Mouse (Mus musculus) forebrain, embryonic 14.5 days (tissue): ENCODE measurements around the gene Zfp697. TPM values are rescaled to one million over a fixed set of nuclear protein-coding genes. Genes with fewer than 3 reads are reported as not detected.
"Not testable (repeated sequence)": the region's sequence is repeated elsewhere in the genome, so short reads cannot be mapped to it uniquely, and the experiment has no call there.

Source experiments
- ATAC-seq: fragments of 200-750 bp; cut with Nextera tagmentation; 2 replicates; pipeline ENCODE4 v1.8.0; 2017; ENCODE audit warnings: mild to moderate bottlenecking, moderate library complexity
- DNase-seq: peaks from one replicate; pipeline ENCODE4 v3.0.0-alpha.2; 2015; ENCODE audit warnings: low spot score
- H3K27ac ChIP-seq: fragments of 300-500 bp; sonication (generic); 2 replicates; pipeline ENCODE4 v1.5.1; 2014; ENCODE audit warnings: low read depth, mild to moderate bottlenecking, control low read depth, low read length, moderate library complexity
- H3K27me3 ChIP-seq: fragments of 300-500 bp; sonication (generic); replicated peaks from 2 replicates; pipeline ENCODE4 v1.6.1; 2014; ENCODE audit warnings: low read length, control low read depth, mixed read lengths; ENCODE audit not compliant: control insufficient read depth, insufficient read depth
- H3K36me3 ChIP-seq: fragments of 300-500 bp; sonication (generic); 2 replicates; pipeline ENCODE4 v1.6.1; 2014; ENCODE audit warnings: low read length, control low read depth; ENCODE audit not compliant: control insufficient read depth, insufficient read depth
- H3K4me1 ChIP-seq: fragments of 300-500 bp; sonication (generic); 2 replicates; pipeline ENCODE4 v1.6.1; 2014; ENCODE audit warnings: antibody characterized with exemption, low read length, control low read depth; ENCODE audit not compliant: control insufficient read depth, insufficient read depth
- H3K4me2 ChIP-seq: fragments of 300-500 bp; sonication (generic); 2 replicates; pipeline ENCODE4 v1.6.1; 2014; ENCODE audit warnings: mild to moderate bottlenecking, control low read depth, low read length
- H3K4me3 ChIP-seq: fragments of 300-500 bp; sonication (generic); 2 replicates; pipeline ENCODE4 v1.5.1; 2014; ENCODE audit warnings: low read depth, low read length, control low read depth
- H3K9ac ChIP-seq: fragments of 300-500 bp; sonication (generic); 2 replicates; pipeline ENCODE4 v1.6.1; 2014; ENCODE audit warnings: mild to moderate bottlenecking, low read length, control low read depth, moderate library complexity
- H3K9me3 ChIP-seq: fragments of 300-500 bp; sonication (generic); replicated peaks from 2 replicates; pipeline ENCODE4 v1.6.1; 2016; ENCODE audit warnings: low read length, control low read depth, mixed read lengths; ENCODE audit not compliant: control insufficient read depth
- WGBS: fragments of 180-500 bp; shearing (Covaris S2); extraction: QIAGEN DNeasy Blood & Tissue Kit; methylation state at CpG from one replicate; pipeline ENCODE4 v1.1.7; 2014; 5-methylcytosine and 5-hydroxymethylcytosine counted together
- polyA plus RNA-seq: library from polyadenylated mRNA; unstranded; fragments of >200 nt; fragmentation: Nextera tagmentation; extraction: Ambion mirVana; gene quantifications from 2 replicates; pipeline ENCODE4 v1.2.1, GENCODE M21; 2014

The Zfp697 gene
- polyA plus RNA-seq, 1 experiment from 2014 or later: 16.0 TPM

DNA sequence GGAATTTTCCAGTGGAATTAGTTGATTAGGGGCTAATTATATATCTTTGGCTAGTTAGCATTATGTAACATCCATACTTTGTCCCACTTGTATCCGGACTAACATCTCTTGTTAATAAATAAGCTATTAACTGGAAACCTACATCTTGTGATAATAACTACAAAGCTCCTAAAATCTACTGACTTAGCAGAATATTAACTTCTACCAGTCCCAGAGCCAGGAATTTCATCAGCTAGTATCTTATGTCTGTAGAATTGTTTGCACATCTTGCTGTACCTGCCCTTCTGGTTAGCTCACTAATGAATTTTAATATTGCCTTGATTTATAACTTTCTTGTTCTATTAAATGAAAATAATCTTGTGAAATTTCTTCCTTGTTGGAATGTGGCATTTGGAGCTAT is 252.9 kb downstream of the Zfp697 start:
- Histone ChIP-seq H3K9me3 (no peaks in the 10 kb centered on the region), H3K4me1 (no peaks in the 10 kb centered on the region), H3K9ac (no peak overlapping the region), H3K27ac (no peak overlapping the region), H3K27me3 (no peaks in the 10 kb centered on the region), H3K4me2 (no peak overlapping the region), H3K4me3 (no peak overlapping the region), H3K36me3 (no peaks in the 10 kb centered on the region)
- ATAC-seq (no peak), DNase-seq (no peak)
- whole genome bisulfite sequencing: 90% methylated on average over 1 of the region's 1 CpGs

DNA sequence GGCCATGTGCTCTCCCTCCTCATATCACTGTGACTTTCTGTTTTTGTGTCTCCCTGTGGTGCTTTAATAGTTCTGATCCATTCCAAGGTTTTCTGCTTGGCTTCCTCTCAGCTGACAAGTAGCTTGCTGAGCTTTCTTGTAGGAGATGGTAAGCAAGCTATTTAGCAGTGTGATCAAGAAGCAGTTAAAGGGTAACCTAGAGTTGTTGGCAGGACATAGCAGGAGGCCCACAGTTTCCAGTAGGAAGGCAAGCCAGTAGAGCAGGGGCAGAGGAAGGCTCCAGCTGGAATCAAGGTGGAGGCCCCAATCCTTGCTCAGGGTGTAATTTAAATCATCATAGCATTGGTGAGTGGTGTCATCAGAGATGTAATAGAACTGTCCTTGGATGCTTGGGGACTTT is 298.5 kb downstream of the Zfp697 start:
- H3K36me3 ChIP-seq: no peaks in the 10 kb centered on the region
- no peak overlapping the region for H3K4me2 ChIP-seq
- H3K4me1 ChIP-seq: no peaks in the 10 kb centered on the region
- H3K9ac ChIP-seq: no peak overlapping the region
- H3K9me3 ChIP-seq: no peaks in the 10 kb centered on the region
- no peak overlapping the region for H3K4me3 ChIP-seq
- no peak overlapping the region for H3K27ac ChIP-seq
- DNase-seq (no peak), ATAC-seq (no peak)
- H3K27me3 ChIP-seq: no peaks in the 10 kb centered on the region

DNA sequence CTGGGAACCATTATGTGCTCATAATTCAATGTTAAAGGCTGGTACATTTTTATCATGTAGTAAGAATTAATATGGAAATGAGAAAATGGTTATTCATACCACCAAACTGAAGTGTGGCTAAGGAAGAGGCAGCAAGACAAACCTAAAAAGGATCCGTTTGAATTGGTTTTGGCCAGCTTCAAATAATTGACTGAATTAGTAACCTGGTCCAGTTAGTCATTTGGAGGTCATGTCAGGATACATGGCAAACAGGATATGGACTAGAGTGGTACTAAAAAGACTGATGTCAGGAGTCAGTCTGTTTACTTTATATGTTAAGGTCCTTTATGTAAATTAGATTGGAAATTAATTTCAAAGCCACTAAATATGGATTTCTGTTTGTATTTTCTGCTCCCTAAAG is 300.1 kb downstream of the Zfp697 start:
- no peak overlapping the region for H3K4me3 ChIP-seq
- H3K36me3 ChIP-seq: no peaks in the 10 kb centered on the region
- no peak overlapping the region for H3K4me2 ChIP-seq
- no peaks in the 10 kb centered on the region for H3K27me3 ChIP-seq
- H3K9me3 ChIP-seq: no peaks in the 10 kb centered on the region
- 80% methylated on average over 1 of the region's 1 CpGs for WGBS
- no peaks in the 10 kb centered on the region for H3K4me1 ChIP-seq
- ATAC-seq (no peak), DNase-seq (no peak)
- no peak overlapping the region for H3K27ac ChIP-seq
- H3K9ac ChIP-seq: no peak overlapping the region

DNA sequence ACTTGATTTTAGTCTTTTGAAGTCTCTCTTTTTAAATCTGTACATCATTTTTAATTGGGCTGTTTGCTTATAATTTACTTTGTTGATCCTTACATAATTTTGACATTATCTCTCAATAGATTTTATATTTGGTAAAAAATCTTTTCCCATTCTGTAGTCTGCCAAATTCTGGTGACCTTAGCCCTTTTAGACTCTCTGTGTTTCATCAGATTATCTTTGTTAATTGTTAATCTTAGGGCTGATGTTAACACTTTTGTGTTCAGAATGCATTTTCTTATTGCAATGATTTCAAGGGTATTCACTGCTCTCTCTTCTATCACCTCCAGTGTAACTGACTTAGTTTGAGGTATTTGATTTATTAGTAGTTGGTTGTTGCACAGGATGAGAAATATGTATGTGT is 338.5 kb downstream of the Zfp697 start:
- Histone ChIP-seq H3K36me3 (no peaks in the 10 kb centered on the region), H3K27ac (no peak overlapping the region), H3K27me3 (no peaks in the 10 kb centered on the region), H3K4me3 (no peak overlapping the region), H3K4me1 (no peaks in the 10 kb centered on the region), H3K9me3 (no peaks in the 10 kb centered on the region), H3K9ac (no peak overlapping the region), H3K4me2 (no peak overlapping the region)
- DNase-seq (no peak), ATAC-seq (no peak)

DNA sequence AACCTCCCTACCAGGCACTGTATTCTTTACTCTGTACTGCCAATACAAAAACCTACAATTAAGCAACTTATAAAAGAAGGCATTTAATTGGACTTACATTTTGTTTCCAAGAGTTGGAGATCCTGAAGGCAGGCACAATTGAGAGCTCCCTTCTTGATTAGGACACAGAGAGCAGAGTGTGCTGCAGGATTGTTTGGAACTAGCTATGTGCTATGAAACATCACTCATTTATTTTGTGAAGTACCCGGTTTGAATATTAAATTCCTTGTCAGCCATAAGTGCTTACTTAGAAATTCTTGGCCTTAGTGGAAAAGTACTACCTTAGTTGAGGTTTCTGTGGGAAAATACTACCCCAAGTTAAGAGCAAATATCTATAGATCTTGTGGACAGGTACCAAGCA is 342.1 kb downstream of the Zfp697 start, which contains the start of gene Hsd3b2:
Gene Hsd3b2, minus strand, starts transcription at position 168 of the 400 bp plus-strand sequence.
- Histone ChIP-seq H3K4me3 (no peak within 1 kb of the TSS), H3K4me1 (no peaks in the 10 kb centered on the region)
- WGBS: 75% methylated on average over 1 of the region's 1 CpGs

DNA sequence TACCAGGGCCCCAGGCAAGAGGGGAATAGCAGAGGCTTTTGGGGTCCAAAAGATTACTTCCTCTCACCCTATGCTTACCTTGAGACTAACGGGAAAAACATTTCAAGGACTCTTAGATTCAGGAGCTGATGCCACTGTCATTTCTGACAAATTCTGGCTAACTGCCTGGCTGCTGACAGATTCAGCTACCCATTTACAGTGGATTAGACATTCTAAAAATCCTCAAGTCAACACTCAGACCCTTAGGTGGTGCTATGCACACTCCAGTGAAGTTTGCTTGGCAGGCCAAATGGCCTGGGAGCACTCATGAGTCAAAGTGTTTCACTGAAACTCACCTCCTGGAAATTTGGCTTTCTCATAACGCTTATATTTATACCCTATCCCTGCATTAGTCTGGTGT is 344.0 kb downstream of the Zfp697 start:
- Histone ChIP-seq H3K9ac (no peak overlapping the region), H3K4me2 (no peak overlapping the region), H3K36me3 (no peaks in the 10 kb centered on the region), H3K4me3 (no peak overlapping the region), H3K27me3 (no peaks in the 10 kb centered on the region), H3K27ac (no peak overlapping the region), H3K9me3 (no peaks in the 10 kb centered on the region), H3K4me1 (no peaks in the 10 kb centered on the region)
- DNase-seq (peak; percentile 1), ATAC-seq (no peak)
- WGBS: 84% methylated on average over 2 of the region's 2 CpGs

More for the DNA sequence above, 342.1 kb downstream of the Zfp697 start, which contains the start of gene Hsd3b2:
- no peak within 1 kb of the TSS for H3K9ac ChIP-seq
- H3K36me3 ChIP-seq: no peaks in the 10 kb centered on the region
- H3K27me3 ChIP-seq: no peaks in the 10 kb centered on the region
- DNase-seq (no peak), ATAC-seq (no peak)
- H3K27ac ChIP-seq: no peak within 1 kb of the TSS
- no peaks in the 10 kb centered on the region for H3K9me3 ChIP-seq
- no peak within 1 kb of the TSS for H3K4me2 ChIP-seq

DNA sequence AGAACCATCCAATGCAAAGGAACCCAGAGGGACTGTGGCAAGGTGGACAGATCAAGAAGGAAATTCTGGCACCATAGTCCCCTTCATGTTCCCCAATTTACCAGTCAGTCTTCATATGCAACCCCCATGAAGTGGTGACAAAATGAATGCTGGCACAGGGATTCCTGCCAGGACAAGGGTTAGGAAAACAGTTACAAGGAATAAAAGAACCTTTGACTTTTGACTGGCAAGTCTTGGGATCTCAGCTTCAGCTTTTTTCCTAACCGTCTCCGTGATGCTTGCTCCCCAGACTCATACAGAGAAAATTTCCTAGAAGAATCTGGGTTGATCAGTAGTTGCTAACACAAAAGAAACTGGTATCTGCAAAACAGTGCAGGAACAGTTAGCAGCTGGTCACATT is 351.5 kb downstream of the Zfp697 start:
- Histone ChIP-seq H3K27ac (no peak overlapping the region), H3K4me1 (no peaks in the 10 kb centered on the region), H3K4me3 (no peak overlapping the region), H3K9me3 (no peaks in the 10 kb centered on the region), H3K27me3 (no peaks in the 10 kb centered on the region), H3K9ac (no peak overlapping the region), H3K4me2 (no peak overlapping the region), H3K36me3 (no peaks in the 10 kb centered on the region)
- DNase-seq (no peak), ATAC-seq (no peak)
- WGBS: 88% methylated on average over 2 of the region's 2 CpGs

DNA sequence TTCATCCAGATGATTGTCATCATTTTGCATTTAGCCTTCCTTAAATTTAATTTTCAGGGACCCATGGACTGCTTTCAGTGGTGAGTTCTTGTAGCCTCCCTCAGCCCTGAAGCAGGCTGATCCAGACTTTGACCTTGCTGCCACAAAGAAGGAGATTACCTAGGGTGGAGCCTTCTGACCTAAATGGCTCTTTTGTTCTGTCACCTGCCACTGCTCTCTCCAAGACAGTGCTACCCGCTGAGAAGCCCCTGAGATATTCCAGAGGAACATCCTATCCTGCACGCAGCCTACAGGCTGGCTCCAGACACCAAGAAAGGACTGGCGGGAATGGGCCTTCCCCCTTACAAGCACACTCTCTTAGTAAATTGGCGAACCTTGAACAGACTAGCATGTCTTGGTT is 352.1 kb downstream of the Zfp697 start:
- Histone ChIP-seq H3K9ac (no peak overlapping the region), H3K4me2 (no peak overlapping the region), H3K9me3 (no peaks in the 10 kb centered on the region), H3K4me1 (no peaks in the 10 kb centered on the region), H3K27me3 (no peaks in the 10 kb centered on the region), H3K36me3 (no peaks in the 10 kb centered on the region), H3K4me3 (no peak overlapping the region), H3K27ac (no peak overlapping the region)
- WGBS: 35% methylated on average over 4 of the region's 4 CpGs
- ATAC-seq: no peak
- no peak for DNase-seq

DNA sequence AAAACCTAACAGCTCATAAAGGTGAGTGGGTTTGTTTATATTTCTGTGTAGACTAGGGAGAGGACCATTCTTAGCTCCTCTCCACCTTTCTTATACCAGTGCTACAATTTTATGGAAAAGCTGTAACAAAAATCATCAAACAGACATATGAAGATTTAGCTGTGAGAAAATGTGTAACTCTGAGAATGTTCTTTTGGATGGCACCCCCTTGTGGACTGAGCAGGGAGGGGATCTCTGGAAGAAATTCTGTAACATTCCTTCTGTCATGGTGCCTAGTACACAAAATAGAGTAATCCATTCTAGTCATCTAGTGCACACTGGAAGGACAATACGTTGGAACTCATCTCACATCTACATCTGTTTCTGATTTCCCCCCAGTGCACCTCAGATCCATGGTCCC is 358.8 kb downstream of the Zfp697 start:
- not testable (repeated sequence) for DNase-seq, H3K4me1 ChIP-seq, H3K4me2 ChIP-seq, H3K27me3 ChIP-seq, H3K36me3 ChIP-seq, H3K9ac ChIP-seq, H3K4me3 ChIP-seq, H3K9me3 ChIP-seq, ATAC-seq, H3K27ac ChIP-seq
- 82% methylated on average over 1 of the region's 1 CpGs for WGBS

DNA sequence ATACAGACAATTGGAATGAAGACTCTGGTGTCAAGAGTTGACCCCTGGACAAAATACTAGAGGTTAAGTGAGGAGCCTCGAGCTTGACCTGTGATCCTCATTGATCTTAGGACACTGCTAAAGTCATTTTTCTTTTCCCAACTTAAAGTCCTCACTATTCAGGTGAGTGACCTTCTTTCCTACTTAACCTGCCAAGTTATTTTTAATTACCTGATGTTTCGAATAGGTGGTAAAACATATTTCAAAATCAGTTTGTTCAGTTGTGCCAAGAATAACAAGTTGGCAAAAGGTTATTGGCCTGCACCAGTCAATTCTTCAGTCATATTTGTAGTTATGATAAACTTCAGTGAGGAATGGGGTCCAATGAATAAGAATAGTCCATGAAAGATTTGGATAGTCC is 369.9 kb downstream of the Zfp697 start:
- no peak for ATAC-seq

More for the DNA sequence above, 369.9 kb downstream of the Zfp697 start:
- H3K4me1 ChIP-seq: no peaks in the 10 kb centered on the region
- H3K9me3 ChIP-seq: no peaks in the 10 kb centered on the region
- no peaks in the 10 kb centered on the region for H3K27me3 ChIP-seq
- 81% methylated on average over 2 of the region's 2 CpGs for WGBS
- no peak overlapping the region for H3K9ac ChIP-seq
- no peak overlapping the region for H3K4me2 ChIP-seq
- no peaks in the 10 kb centered on the region for H3K36me3 ChIP-seq
- H3K4me3 ChIP-seq: no peak overlapping the region
- no peak overlapping the region for H3K27ac ChIP-seq
- no peak for DNase-seq
